Mouse (Mus musculus): ENCODE data around the gene Arpc1b.
"Not testable (repeated sequence)": the region's sequence is repeated elsewhere in the genome, so short reads cannot be mapped to it uniquely, and the experiment has no call there.

Gene Arpc1b

GRCm38 (mm10) chr5:145114606-145115473 is 825 bp downstream of the Arpc1b start:
- peak; percentile 78 for DNase-seq

GRCm38 (mm10) chr5:145115736-145116135 is 1.7 kb downstream of the Arpc1b start:
- DNase-seq, result no peak

- peak; percentile 91 for DNase-seq
Observed at GRCm38 (mm10) chr5:145116316-145116715, 2.3 kb downstream of the Arpc1b start.

- DNase-seq, result peak; percentile 86
Observed at GRCm38 (mm10) chr5:145116916-145117315, 2.9 kb downstream of the Arpc1b start.

- peak; percentile 39 for DNase-seq
Observed at GRCm38 (mm10) chr5:145118005-145118404, 4.0 kb downstream of the Arpc1b start.

DNA sequence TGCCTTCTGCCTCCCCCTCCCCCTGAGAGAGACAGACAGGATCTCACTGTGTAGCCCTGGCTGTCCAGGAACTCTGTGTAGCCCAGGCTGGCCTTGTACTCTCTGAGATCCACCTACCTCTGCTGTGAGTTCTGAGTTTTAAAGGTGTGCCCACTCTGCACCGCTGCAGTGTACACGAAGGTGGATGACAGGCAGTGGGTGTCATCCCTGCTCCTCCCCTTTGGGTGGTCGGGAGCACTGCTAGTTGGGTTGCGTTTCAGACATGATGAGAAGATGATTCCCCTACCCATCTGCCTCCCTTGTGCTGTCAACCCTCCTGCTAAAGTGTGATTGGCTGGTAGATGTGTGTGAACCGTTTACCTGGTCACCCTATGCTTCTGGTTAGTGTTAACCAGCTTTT is 4.4 kb downstream of the Arpc1b start:
- no peak for DNase-seq

DNA sequence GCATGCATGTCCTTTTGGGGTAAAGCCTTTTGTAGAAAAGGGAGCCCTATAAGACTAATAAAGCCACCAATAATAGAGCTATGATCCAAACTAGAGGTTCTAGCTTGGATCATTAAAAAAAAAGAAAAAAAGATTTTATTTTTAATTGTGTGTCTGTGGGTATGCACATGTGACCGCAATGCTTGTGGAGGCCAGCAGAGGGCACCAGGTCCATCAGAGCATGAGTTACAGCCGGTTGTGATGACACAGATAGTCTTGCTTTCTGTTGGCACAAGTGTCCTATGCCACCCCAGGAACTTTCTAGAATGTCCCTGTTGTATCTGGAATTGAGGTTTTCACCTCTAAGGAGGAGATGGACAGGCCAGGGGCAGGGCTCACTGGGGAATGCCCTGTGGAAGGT is 5.4 kb downstream of the Arpc1b start:
- peak; percentile 40 for DNase-seq

GRCm38 (mm10) chr5:145120921-145121320 is 6.9 kb downstream of the Arpc1b start:
- no peak for DNase-seq

GRCm38 (mm10) chr5:145123396-145123795 is 9.4 kb downstream of the Arpc1b start:
- no peak for DNase-seq

DNA sequence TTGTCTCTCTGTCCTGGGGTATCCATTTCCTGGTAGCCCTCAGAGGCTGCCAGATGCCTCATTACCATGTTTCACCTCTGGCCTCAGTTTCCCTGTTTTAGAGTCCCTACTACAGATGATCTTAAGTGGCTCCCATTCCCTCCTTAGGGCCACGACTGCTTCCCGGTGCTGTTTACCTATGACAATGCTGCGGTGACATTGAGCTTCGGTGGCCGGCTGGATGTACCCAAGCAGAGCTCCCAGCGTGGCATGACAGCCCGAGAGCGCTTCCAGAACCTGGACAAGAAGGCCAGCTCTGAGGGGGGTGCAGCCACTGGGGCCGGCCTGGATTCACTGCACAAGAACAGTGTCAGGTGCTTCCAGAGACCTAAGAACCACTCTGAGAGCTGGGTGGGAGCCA is 12.6 kb downstream of the Arpc1b start:
- DNase-seq, result no peak

DNA sequence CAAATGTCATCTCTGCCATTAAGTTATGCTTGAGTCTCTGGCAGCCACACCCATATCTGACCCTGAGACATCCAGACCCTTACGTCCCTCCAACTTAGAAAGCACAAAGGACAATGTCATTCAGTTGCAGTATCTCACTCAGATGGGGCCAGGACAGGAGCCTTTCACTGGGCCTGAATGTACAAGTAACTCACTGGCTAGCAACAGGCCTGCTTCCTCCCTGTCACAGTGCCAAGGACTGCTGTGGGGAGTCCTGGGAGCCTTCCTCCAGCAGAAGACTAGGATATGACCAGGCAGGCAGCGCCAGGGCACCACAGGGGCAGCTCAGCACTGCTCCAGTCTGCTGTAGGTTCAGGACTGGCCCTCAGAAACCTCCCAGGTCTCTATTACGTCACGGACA is 15.1 kb downstream of the Arpc1b start:
- no peak for DNase-seq

- not testable (repeated sequence) for DNase-seq
Observed at GRCm38 (mm10) chr5:145129773-145130172, 15.8 kb downstream of the Arpc1b start.

- no peak for DNase-seq
Observed at GRCm38 (mm10) chr5:145130191-145130590, 16.2 kb downstream of the Arpc1b start.

DNA sequence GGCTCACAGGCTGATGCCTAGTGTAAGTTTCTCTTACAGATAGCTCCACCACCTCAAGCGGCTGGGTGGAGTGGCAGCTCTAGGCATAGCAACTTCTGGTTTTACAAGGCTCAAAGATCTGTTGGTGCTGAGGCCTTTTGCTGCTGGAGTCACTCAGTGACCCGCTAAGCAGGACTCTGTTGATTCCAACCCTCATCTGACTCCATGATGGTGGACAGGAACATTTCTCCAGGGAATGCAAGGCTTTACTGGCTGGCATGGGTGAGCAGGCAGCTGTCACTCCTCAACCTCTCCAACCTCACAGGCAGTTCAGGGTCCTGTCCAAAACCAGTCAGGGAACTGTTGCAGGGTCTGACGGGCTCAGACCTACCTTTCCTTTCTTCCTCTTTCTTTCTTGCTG is 17.0 kb downstream of the Arpc1b start:
- DNase-seq, result no peak

DNA sequence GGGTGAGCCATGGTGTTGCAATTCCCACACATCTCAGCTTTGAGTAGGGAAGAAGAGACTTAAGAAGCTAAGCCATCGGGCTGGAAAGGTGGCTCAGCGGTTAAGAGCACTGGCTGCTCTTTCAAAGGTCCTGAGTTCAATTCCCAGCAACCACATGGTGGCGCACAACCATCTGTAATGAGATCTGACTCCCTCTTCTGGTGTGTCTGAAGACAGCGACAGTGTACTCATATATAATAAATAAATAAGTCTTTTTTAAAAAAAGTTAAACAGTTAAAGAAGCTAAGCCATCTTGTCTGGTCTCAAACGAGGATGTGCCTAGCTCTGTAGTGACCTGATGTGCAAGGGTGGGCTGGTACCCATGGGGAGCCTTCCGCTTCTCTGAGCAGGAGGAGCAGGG is 19.3 kb downstream of the Arpc1b start:
- DNase-seq, result not testable (repeated sequence)

GRCm38 (mm10) chr5:145138836-145139235 is 24.8 kb downstream of the Arpc1b start:
- DNase-seq, result no peak

- peak; percentile 96 for DNase-seq
Observed at GRCm38 (mm10) chr5:145139571-145140519, 25.8 kb downstream of the Arpc1b start, which contains the start of the genes Pdap1 and Bud31. Pdap1 (minus strand) TSS chr5:145140238. Bud31 (plus strand) TSS chr5:145140362.

- DNase-seq, result no peak
Observed at GRCm38 (mm10) chr5:145140611-145141010, 26.6 kb downstream of the Arpc1b start.

DNA sequence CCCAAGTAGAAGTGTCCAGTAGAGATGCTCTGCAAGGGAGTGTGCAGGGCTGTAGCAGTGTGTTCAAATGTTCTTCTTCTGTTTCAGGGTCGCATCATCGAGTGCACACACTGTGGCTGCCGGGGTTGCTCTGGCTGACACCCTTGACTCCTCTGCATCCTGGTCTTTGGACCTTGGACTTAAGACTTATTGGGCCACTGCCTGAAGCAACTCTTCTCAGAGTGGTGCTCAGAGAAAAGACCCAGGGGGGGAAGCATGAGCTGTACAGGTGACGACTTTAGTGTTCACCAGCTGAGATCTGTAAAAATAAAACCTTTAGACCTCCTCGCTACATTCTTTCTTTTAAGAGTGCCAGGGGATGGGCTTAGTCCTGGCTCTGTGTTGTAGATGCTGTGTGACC is 33.7 kb downstream of the Arpc1b start:
- no peak for DNase-seq

GRCm38 (mm10) chr5:145149294-145149693 is 35.3 kb downstream of the Arpc1b start:
- DNase-seq, result no peak

GRCm38 (mm10) chr5:145152690-145153089 is 38.7 kb downstream of the Arpc1b start:
- DNase-seq, result no peak

DNA sequence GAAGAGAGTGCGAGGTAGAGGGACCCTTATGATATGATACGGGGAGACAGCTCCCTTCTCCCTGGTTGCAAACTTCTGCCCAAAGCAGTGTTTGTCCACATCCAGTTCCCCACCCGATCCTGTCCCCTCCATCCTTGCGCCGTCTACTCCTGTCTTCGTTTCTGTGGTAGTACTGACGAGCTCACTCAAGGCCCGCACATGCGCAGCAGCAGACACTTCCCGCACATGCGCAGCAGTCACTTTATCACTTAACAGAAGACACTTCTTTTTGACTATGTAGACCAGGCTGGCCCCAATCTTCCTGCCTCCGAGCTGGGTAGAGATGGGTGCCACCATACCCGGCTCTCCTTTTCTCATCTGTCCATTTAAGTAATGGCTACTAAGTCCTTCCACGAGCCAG is 47.3 kb downstream of the Arpc1b start:
- DNase-seq, result no peak

- DNase-seq, result no peak
Observed at GRCm38 (mm10) chr5:145164710-145165109, 50.7 kb downstream of the Arpc1b start.
